Mouse (Mus musculus): Measurements from ENCODE around the gene Lag3. TPM values are rescaled to one million over a fixed set of nuclear protein-coding genes. Genes with fewer than 3 reads are reported as not detected.

The Lag3 gene
- polyA plus RNA-seq, 1 experiment from 2014 or later: 3.6 TPM

DNA sequence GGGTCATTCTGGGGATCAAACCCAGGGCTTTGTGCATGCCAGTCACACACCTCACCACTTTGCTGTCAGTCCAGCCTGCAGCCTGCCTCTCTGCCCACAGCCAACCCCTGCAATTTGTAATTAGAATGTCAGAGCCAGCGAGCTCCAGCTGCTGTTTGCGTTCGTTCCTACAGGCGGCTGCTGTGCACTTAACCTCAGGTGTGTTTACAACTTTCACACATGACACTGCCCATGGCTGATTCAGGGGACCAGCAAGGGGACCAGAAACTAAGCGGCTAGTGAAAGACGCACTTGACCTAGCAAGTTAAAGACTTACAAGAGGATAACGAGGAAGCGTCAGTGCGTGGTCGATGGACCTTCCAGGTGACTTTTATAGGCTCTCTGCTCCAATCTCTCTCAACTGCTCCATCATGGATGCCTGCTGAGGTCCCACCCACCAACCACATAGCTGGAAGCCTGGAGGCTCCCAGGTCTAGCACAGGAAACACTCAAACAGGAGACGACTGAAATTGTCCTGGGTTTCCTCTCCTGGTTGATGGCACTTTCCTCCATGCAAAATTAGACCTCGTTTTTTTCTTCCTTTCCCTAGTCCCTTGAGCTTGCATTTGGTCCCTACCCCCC lies 13.8 kb upstream of the Lag3 start:
- Histone ChIP-seq H3K4me1 (ENCODE audit: control insufficient read depth, insufficient read depth, low read depth, low read length) (peaks cover 7% of the 10 kb centered on the region), H3K27me3 (replicated peaks; ENCODE audit: control insufficient read depth, insufficient read depth, low read length) (no peaks in the 10 kb centered on the region), H3K36me3 (ENCODE audit: control insufficient read depth, insufficient read depth, low read length) (no peaks in the 10 kb centered on the region), H3K4me2 (ENCODE audit: low read length) (no peak overlapping the region), H3K4me3 (ENCODE audit: low read length) (no peak overlapping the region), H3K27ac (ENCODE audit: low read depth, low read length) (no peak overlapping the region), H3K9ac (ENCODE audit: low read depth, low read length) (no peak overlapping the region), H3K9me3 (ENCODE audit: control insufficient read depth, low read length) (no peaks in the 10 kb centered on the region)
- no peak for ATAC-seq
- 41% methylated on average over 12 of the region's 12 CpGs for WGBS

DNA sequence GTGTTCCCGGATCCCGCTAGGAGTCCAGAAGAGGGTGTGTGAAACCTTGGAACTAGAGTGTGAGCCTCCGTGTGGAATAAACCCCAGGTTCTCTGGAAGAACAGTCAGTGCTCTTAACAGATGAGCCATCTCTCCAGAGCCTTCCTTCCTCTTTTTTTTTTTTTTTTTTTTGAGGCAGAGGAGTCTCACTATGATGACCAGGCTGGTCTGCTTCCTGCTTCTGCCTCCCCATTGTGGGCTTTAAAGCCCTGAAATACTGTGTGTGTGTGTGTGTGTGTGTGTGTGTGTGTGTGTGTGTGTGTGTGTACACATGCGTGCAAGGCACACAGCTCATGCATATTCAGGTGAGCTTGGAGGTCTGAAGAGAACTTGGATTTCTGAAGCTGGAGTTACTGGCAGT lies 10.0 kb upstream of the Lag3 start:
- ATAC-seq: no peak
- 64% methylated on average over 4 of the region's 4 CpGs for WGBS
- H3K9ac ChIP-seq (ENCODE audit: low read depth, low read length): no peak overlapping the region

DNA sequence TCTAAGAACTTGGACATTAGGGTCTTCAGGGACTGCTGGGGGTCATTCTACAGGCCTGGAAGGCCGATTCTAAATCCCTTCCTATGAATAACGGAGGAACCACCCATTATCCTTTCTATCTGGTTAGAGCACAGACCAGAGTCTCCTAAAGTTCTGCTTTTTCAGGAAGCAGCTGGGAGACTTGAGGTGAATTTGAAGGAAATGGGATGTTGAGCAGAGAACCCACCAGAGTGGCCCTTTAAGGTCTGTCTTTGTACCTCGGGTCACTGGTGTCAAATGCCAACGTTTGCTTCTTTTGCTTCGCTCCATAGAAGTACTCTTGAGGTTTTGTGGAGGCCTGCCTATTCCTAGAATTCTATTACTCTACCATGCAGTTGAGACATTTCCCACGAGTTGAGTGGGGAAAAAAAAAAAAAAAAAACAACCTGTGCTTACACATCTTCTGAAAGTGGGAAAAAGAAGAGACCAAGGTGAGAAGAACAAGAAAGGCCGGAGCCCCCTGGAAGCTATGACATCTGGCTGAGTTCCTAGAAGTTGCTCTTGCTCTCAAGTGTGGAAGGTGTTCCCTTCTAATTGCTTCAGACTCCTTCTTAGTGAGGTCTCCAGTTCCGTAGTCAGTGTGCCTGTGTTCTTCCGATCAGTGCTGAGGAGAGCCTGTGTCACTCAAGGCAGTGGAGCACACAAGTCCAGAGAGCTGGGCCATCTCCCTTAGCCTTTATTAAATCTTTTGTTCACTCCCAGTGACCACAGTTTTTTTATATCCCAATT lies 9.0 kb upstream of the Lag3 start:
- no peak for ATAC-seq
- H3K36me3 ChIP-seq (ENCODE audit: control insufficient read depth, insufficient read depth, low read length): no peaks in the 10 kb centered on the region
- WGBS: 23% methylated on average over 9 of the region's 9 CpGs
- peak overlapping the region; percentile 100 for H3K27ac ChIP-seq (ENCODE audit: low read depth, low read length)
- H3K4me1 ChIP-seq (ENCODE audit: control insufficient read depth, insufficient read depth, low read depth, low read length): peaks cover 24% of the 10 kb centered on the region
- H3K9me3 ChIP-seq (ENCODE audit: control insufficient read depth, low read length): no peaks in the 10 kb centered on the region
- H3K4me2 ChIP-seq (ENCODE audit: low read length): peak overlapping the region; percentile 97
- no peaks in the 10 kb centered on the region for H3K27me3 ChIP-seq (replicated peaks; ENCODE audit: control insufficient read depth, insufficient read depth, low read length)
- H3K4me3 ChIP-seq (ENCODE audit: low read length): peak overlapping the region; percentile 38
- H3K9ac ChIP-seq (ENCODE audit: low read depth, low read length): peak overlapping the region; percentile 58

More for the DNA sequence above, 10.0 kb upstream of the Lag3 start:
- Histone ChIP-seq H3K27me3 (replicated peaks; ENCODE audit: control insufficient read depth, insufficient read depth, low read length) (no peaks in the 10 kb centered on the region), H3K27ac (ENCODE audit: low read depth, low read length) (peak overlapping the region; percentile 100; the same call in 1 of the 2 replicates), H3K4me3 (ENCODE audit: low read length) (no peak overlapping the region), H3K4me2 (ENCODE audit: low read length) (no peak overlapping the region), H3K9me3 (ENCODE audit: control insufficient read depth, low read length) (no peaks in the 10 kb centered on the region), H3K36me3 (ENCODE audit: control insufficient read depth, insufficient read depth, low read length) (no peaks in the 10 kb centered on the region), H3K4me1 (ENCODE audit: control insufficient read depth, insufficient read depth, low read depth, low read length) (peaks cover 18% of the 10 kb centered on the region)

DNA sequence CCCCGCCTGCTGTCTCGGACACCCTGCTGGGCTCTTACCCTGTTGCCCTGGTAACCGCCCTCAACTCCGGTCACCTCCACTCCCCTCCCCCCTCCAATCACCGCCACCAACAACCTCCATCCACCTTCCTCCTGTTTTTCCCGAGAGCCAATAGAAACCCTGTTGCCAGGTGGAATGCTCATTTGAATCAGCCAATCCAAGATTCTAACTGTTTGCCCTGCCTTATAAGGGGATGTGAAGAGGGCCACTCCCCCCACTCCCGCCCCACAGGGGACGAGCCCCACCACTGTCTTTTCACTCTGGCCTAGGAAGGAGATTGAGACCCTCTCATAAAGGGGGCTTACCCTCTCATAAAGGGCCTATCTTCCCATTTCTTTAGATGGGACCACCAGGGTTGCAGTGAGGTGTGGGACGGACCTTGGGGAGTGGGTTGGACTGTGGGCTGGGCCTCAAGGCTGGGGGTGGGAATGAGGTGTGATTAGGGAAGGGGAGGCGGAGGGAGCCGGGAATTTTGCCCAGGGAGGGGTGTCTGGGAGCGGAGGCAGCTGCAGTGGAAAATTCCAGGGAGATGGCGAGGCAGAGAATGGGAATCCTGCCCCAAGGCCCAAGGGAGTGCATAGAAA lies 8.3 kb upstream of the Lag3 start, which contains the start of gene Ptms:
Gene Ptms, minus strand, starts transcription at position 409 of the 623 bp plus-strand sequence.
- peak; percentile 90 for ATAC-seq
- peak within 1 kb of the TSS; percentile 100 for H3K27ac ChIP-seq (ENCODE audit: low read depth, low read length)
- H3K36me3 ChIP-seq (ENCODE audit: control insufficient read depth, insufficient read depth, low read length): no peaks in the 10 kb centered on the region
- peak within 1 kb of the TSS; percentile 58 for H3K9ac ChIP-seq (ENCODE audit: low read depth, low read length)
- no peaks in the 10 kb centered on the region for H3K27me3 ChIP-seq (replicated peaks; ENCODE audit: control insufficient read depth, insufficient read depth, low read length)
- H3K9me3 ChIP-seq (ENCODE audit: control insufficient read depth, low read length): no peaks in the 10 kb centered on the region
- peaks cover 31% of the 10 kb centered on the region for H3K4me1 ChIP-seq (ENCODE audit: control insufficient read depth, insufficient read depth, low read depth, low read length)
- 3% methylated on average over 13 of the region's 13 CpGs for WGBS
- peak within 1 kb of the TSS; percentile 38 for H3K4me3 ChIP-seq (ENCODE audit: low read length)
- peak within 1 kb of the TSS; percentile 97 for H3K4me2 ChIP-seq (ENCODE audit: low read length)

DNA sequence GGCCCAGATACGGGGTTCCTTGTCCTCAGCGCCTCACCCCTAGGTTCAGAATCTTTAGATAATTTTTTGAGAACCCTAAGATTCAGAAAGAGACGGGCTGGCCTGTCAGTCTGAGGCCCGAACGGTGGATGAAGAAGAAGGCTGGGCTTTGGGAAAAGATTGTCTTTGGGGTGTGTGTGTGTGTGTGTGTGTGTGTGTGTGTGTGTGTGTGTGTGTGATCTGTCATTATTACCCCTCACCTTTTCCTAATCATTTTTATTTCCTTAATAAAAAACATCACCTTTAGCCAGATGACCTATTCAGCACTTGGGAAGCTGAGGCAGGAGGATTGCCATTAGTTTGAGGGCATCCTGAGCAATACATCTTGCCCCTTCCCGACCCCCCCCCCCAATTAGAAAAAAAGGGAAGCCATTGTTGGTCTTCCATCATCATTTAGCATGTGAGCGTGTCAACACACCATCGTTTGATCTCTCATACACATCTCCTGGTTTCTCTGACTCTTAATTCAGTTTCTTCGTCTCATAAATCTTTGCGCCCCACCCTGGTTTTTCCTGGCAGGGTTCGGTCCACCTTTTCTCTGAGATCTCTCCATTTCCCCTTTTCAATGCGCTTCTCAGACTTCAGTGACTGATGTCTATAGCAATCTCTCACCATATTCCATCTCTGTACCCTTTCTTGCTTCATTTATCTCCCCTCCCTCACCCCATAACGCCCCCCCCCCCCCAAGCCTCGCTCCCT lies 7.6 kb upstream of the Lag3 start:
- H3K27ac ChIP-seq (ENCODE audit: low read depth, low read length): peak overlapping the region; percentile 100
- peak overlapping the region; percentile 92 for H3K4me3 ChIP-seq (ENCODE audit: low read length)
- ATAC-seq: no peak
- H3K4me2 ChIP-seq (ENCODE audit: low read length): peak overlapping the region; percentile 97
- H3K9ac ChIP-seq (ENCODE audit: low read depth, low read length): peak overlapping the region; percentile 33
- H3K36me3 ChIP-seq (ENCODE audit: control insufficient read depth, insufficient read depth, low read length): peaks cover 4% of the 10 kb centered on the region; the same call in 1 of the 2 replicates
- WGBS: 14% methylated on average over 13 of the region's 14 CpGs
- H3K27me3 ChIP-seq (replicated peaks; ENCODE audit: control insufficient read depth, insufficient read depth, low read length): no peaks in the 10 kb centered on the region
- H3K4me1 ChIP-seq (ENCODE audit: control insufficient read depth, insufficient read depth, low read depth, low read length): peaks cover 38% of the 10 kb centered on the region
- H3K9me3 ChIP-seq (ENCODE audit: control insufficient read depth, low read length): no peaks in the 10 kb centered on the region

- 9% methylated on average over 7 of the region's 7 CpGs for WGBS
- Histone ChIP-seq H3K4me1 (ENCODE audit: control insufficient read depth, insufficient read depth, low read depth, low read length) (peaks cover 38% of the 10 kb centered on the region), H3K27ac (ENCODE audit: low read depth, low read length) (peak overlapping the region; percentile 100), H3K36me3 (ENCODE audit: control insufficient read depth, insufficient read depth, low read length) (peaks cover 12% of the 10 kb centered on the region), H3K9ac (ENCODE audit: low read depth, low read length) (peak overlapping the region; percentile 74), H3K9me3 (ENCODE audit: control insufficient read depth, low read length) (no peaks in the 10 kb centered on the region), H3K4me3 (ENCODE audit: low read length) (peak overlapping the region; percentile 92), H3K27me3 (replicated peaks; ENCODE audit: control insufficient read depth, insufficient read depth, low read length) (no peaks in the 10 kb centered on the region), H3K4me2 (ENCODE audit: low read length) (peak overlapping the region; percentile 97)
- no peak for ATAC-seq
Measured at GRCm38 (mm10) chr6:124918331-124918690, 6.8 kb upstream of the Lag3 start.

GRCm38 (mm10) chr6:124917518-124918330 lies 6.2 kb upstream of the Lag3 start:
- Histone ChIP-seq H3K9ac (ENCODE audit: low read depth, low read length) (peak overlapping the region; percentile 100), H3K9me3 (ENCODE audit: control insufficient read depth, low read length) (no peaks in the 10 kb centered on the region), H3K27me3 (replicated peaks; ENCODE audit: control insufficient read depth, insufficient read depth, low read length) (no peaks in the 10 kb centered on the region), H3K4me3 (ENCODE audit: low read length) (peak overlapping the region; percentile 92), H3K36me3 (ENCODE audit: control insufficient read depth, insufficient read depth, low read length) (peaks cover 18% of the 10 kb centered on the region), H3K4me1 (ENCODE audit: control insufficient read depth, insufficient read depth, low read depth, low read length) (peaks cover 38% of the 10 kb centered on the region), H3K27ac (ENCODE audit: low read depth, low read length) (peak overlapping the region; percentile 100), H3K4me2 (ENCODE audit: low read length) (peak overlapping the region; percentile 97)
- peak; percentile 75 for ATAC-seq
- WGBS: under 1% methylated on average over 63 of the region's 89 CpGs

GRCm38 (mm10) chr6:124916695-124917517 lies 5.4 kb upstream of the Lag3 start:
- Histone ChIP-seq H3K9me3 (ENCODE audit: control insufficient read depth, low read length) (no peaks in the 10 kb centered on the region), H3K4me2 (ENCODE audit: low read length) (peak overlapping the region; percentile 97), H3K27ac (ENCODE audit: low read depth, low read length) (peak overlapping the region; percentile 100), H3K27me3 (replicated peaks; ENCODE audit: control insufficient read depth, insufficient read depth, low read length) (no peaks in the 10 kb centered on the region), H3K4me1 (ENCODE audit: control insufficient read depth, insufficient read depth, low read depth, low read length) (peaks cover 38% of the 10 kb centered on the region), H3K36me3 (ENCODE audit: control insufficient read depth, insufficient read depth, low read length) (peaks cover 18% of the 10 kb centered on the region), H3K9ac (ENCODE audit: low read depth, low read length) (peak overlapping the region; percentile 100), H3K4me3 (ENCODE audit: low read length) (peak overlapping the region; percentile 92)
- ATAC-seq: peak; percentile 34
- under 1% methylated on average over 39 of the region's 67 CpGs for WGBS
